Mouse (Mus musculus): ENCODE data around the gene Plscr3. TPM values are rescaled to one million over a fixed set of nuclear protein-coding genes. Genes with fewer than 3 reads are reported as not detected.

The Plscr3 gene
- polyA plus RNA-seq, 1 experiment from 2014 or later = 64.6 TPM

GRCm38 (mm10) chr11:69900471-69901405 is 54.6 kb downstream of the Plscr3 start, which contains the start of the genes 2810408A11Rik and Neurl4:
TSS of gene 2810408A11Rik (minus strand) at chr11:69900987.
TSS of gene Neurl4 (plus strand) at chr11:69901072.
- H3K9me3 ChIP-seq (ENCODE audit: control insufficient read depth, low read length) = no peaks in the 10 kb centered on the region
- peak within 1 kb of the TSS; percentile 96 for H3K27ac ChIP-seq (ENCODE audit: low read depth, low read length)
- H3K4me3 ChIP-seq (ENCODE audit: low read depth, low read length) = peak within 1 kb of the TSS; percentile 96
- peaks cover 3% of the 10 kb centered on the region; the same call in 1 of the 2 replicates for H3K4me1 ChIP-seq (replicated peaks; ENCODE audit: control insufficient read depth, insufficient read depth, low read length)
- DNase-seq (ENCODE audit: low spot score) (peak; percentile 93), ATAC-seq (replicated peaks; ENCODE audit: low FRiP score) (peak; percentile 93)
- no peaks in the 10 kb centered on the region for H3K27me3 ChIP-seq (ENCODE audit: control insufficient read depth, insufficient read depth, low read length)
- H3K9ac ChIP-seq (ENCODE audit: low read length) = peak within 1 kb of the TSS; percentile 99
- peak within 1 kb of the TSS; percentile 93 for H3K4me2 ChIP-seq (ENCODE audit: low read depth, low read length, severe bottlenecking)
- peaks cover 3% of the 10 kb centered on the region; the same call in 1 of the 2 replicates for H3K36me3 ChIP-seq (ENCODE audit: control insufficient read depth, insufficient read depth, low read length)
- under 1% methylated on average over 38 of the region's 38 CpGs for WGBS

GRCm38 (mm10) chr11:69901406-69901846 is 55.2 kb downstream of the Plscr3 start:
- Histone ChIP-seq H3K4me1 (replicated peaks; ENCODE audit: control insufficient read depth, insufficient read depth, low read length) (peaks cover 3% of the 10 kb centered on the region; the same call in 1 of the 2 replicates), H3K4me3 (ENCODE audit: low read depth, low read length) (peak overlapping the region; percentile 96), H3K27me3 (ENCODE audit: control insufficient read depth, insufficient read depth, low read length) (no peaks in the 10 kb centered on the region), H3K9ac (ENCODE audit: low read length) (peak overlapping the region; percentile 89), H3K36me3 (ENCODE audit: control insufficient read depth, insufficient read depth, low read length) (peaks cover 8% of the 10 kb centered on the region; the same call in 1 of the 2 replicates), H3K4me2 (ENCODE audit: low read depth, low read length, severe bottlenecking) (peak overlapping the region; percentile 93), H3K27ac (ENCODE audit: low read depth, low read length) (peak overlapping the region; percentile 96), H3K9me3 (ENCODE audit: control insufficient read depth, low read length) (no peaks in the 10 kb centered on the region)
- under 1% methylated on average over 42 of the region's 42 CpGs for WGBS
- DNase-seq (ENCODE audit: low spot score) (peak; percentile 97), ATAC-seq (replicated peaks; ENCODE audit: low FRiP score) (peak; percentile 80)

Small RNAs within 50 kb of the gene (microRNA-seq; reads per million reads assigned to microRNA genes)
- not detected for gene Mir6924 (ENCODE audit: insufficient number of aligned reads)

Other genes with a start within 250 kb of the Plscr3 start
- gene Atp1b2, start 240.4 kb upstream of the Plscr3 start, polyA plus RNA-seq (2014; fragmentation: Nextera tagmentation; extraction: Ambion mirVana) = 9.3 and 12.6 TPM in 2 replicates
- gene Shbg, start 228.5 kb upstream of the Plscr3 start, polyA plus RNA-seq (2014; fragmentation: Nextera tagmentation; extraction: Ambion mirVana) = not detected in 2 replicates
- 13.9 and 17.7 TPM in 2 replicates for gene Sat2, start 224.4 kb upstream of the Plscr3 start, polyA plus RNA-seq (2014; fragmentation: Nextera tagmentation; extraction: Ambion mirVana)
- 33.6 and 44.1 TPM in 2 replicates for gene Fxr2, start 213.4 kb upstream of the Plscr3 start, polyA plus RNA-seq (2014; fragmentation: Nextera tagmentation; extraction: Ambion mirVana)
- not detected in 2 replicates for gene Sox15, start 191.1 kb upstream of the Plscr3 start, polyA plus RNA-seq (2014; fragmentation: Nextera tagmentation; extraction: Ambion mirVana)
- 39.0 TPM in 2 replicates for gene Mpdu1, start 183.7 kb upstream of the Plscr3 start, polyA plus RNA-seq (2014; fragmentation: Nextera tagmentation; extraction: Ambion mirVana)
- 6.3 and 6.4 TPM in 2 replicates for gene Cd68, start 180.2 kb upstream of the Plscr3 start, polyA plus RNA-seq (2014; fragmentation: Nextera tagmentation; extraction: Ambion mirVana)
- gene Eif4a1, start 174.0 kb upstream of the Plscr3 start, polyA plus RNA-seq (2014; fragmentation: Nextera tagmentation; extraction: Ambion mirVana) = 827 and 855 TPM in 2 replicates
- gene Senp3, start 164.3 kb upstream of the Plscr3 start, polyA plus RNA-seq (2014; fragmentation: Nextera tagmentation; extraction: Ambion mirVana) = 110 and 117 TPM in 2 replicates
- not detected in 2 replicates for gene Tnfsf13, start 160.6 kb upstream of the Plscr3 start, polyA plus RNA-seq (2014; fragmentation: Nextera tagmentation; extraction: Ambion mirVana)
- 2.4 TPM in 2 replicates for gene Tnfsf12, start 150.5 kb upstream of the Plscr3 start, polyA plus RNA-seq (2014; fragmentation: Nextera tagmentation; extraction: Ambion mirVana)
- gene Tnfsfm13, start 150.3 kb upstream of the Plscr3 start, polyA plus RNA-seq (2014; fragmentation: Nextera tagmentation; extraction: Ambion mirVana) = 0.60 and 1.2 TPM in 2 replicates
- gene Polr2a, start 87.7 kb upstream of the Plscr3 start, polyA plus RNA-seq (2014; fragmentation: Nextera tagmentation; extraction: Ambion mirVana) = 61.2 and 65.7 TPM in 2 replicates
- not detected in 2 replicates for gene Slc35g3, start 84.4 kb upstream of the Plscr3 start, polyA plus RNA-seq (2014; fragmentation: Nextera tagmentation; extraction: Ambion mirVana)
- 1.1 and 1.4 TPM in 2 replicates for gene Zbtb4, start 80.5 kb upstream of the Plscr3 start, polyA plus RNA-seq (2014; fragmentation: Nextera tagmentation; extraction: Ambion mirVana)
- 0.73 and 1.1 TPM in 2 replicates for gene Chrnb1, start 50.4 kb upstream of the Plscr3 start, polyA plus RNA-seq (2014; fragmentation: Nextera tagmentation; extraction: Ambion mirVana)
- 1.3 and 1.7 TPM in 2 replicates for gene Fgf11, start 44.5 kb upstream of the Plscr3 start, polyA plus RNA-seq (2014; fragmentation: Nextera tagmentation; extraction: Ambion mirVana)
- 0.32 and 0.65 TPM in 2 replicates for gene Tmem102, start 40.8 kb upstream of the Plscr3 start, polyA plus RNA-seq (2014; fragmentation: Nextera tagmentation; extraction: Ambion mirVana)
- not detected in 2 replicates for gene Gm39566, start 31.1 kb upstream of the Plscr3 start, polyA plus RNA-seq (2014; fragmentation: Nextera tagmentation; extraction: Ambion mirVana)
- gene Spem2, start 27.9 kb upstream of the Plscr3 start, polyA plus RNA-seq (2014; fragmentation: Nextera tagmentation; extraction: Ambion mirVana) = not detected in 2 replicates
- gene Spem1, start 24.2 kb upstream of the Plscr3 start, polyA plus RNA-seq (2014; fragmentation: Nextera tagmentation; extraction: Ambion mirVana) = 0.53 TPM in 1 of 2 replicates, not detected in the other
- gene Nlgn2, start 8.6 kb upstream of the Plscr3 start, polyA plus RNA-seq (2014; fragmentation: Nextera tagmentation; extraction: Ambion mirVana) = 11.0 and 11.1 TPM in 2 replicates
- gene Tmem256, start 7.9 kb upstream of the Plscr3 start, polyA plus RNA-seq (2014; fragmentation: Nextera tagmentation; extraction: Ambion mirVana) = 250 and 283 TPM in 2 replicates
- gene Tnk1, start 12.4 kb downstream of the Plscr3 start, polyA plus RNA-seq (2014; fragmentation: Nextera tagmentation; extraction: Ambion mirVana) = 0.73 TPM in 2 replicates
- 0.40 TPM in 1 of 2 replicates, not detected in the other for gene Tmem95, start 31.6 kb downstream of the Plscr3 start, polyA plus RNA-seq (2014; fragmentation: Nextera tagmentation; extraction: Ambion mirVana)
- gene Kctd11, start 35.0 kb downstream of the Plscr3 start, polyA plus RNA-seq (2014; fragmentation: Nextera tagmentation; extraction: Ambion mirVana) = 2.9 and 3.0 TPM in 2 replicates
- 0.52 and 0.75 TPM in 2 replicates for gene Acap1, start 49.2 kb downstream of the Plscr3 start, polyA plus RNA-seq (2014; fragmentation: Nextera tagmentation; extraction: Ambion mirVana)
- gene 2810408A11Rik, start 54.6 kb downstream of the Plscr3 start, polyA plus RNA-seq (2014; fragmentation: Nextera tagmentation; extraction: Ambion mirVana) = 17.2 and 17.6 TPM in 2 replicates
- gene Neurl4, start 54.7 kb downstream of the Plscr3 start, polyA plus RNA-seq (2014; fragmentation: Nextera tagmentation; extraction: Ambion mirVana) = 16.4 and 23.0 TPM in 2 replicates
- 99.2 and 106 TPM in 2 replicates for gene Gps2, start 67.5 kb downstream of the Plscr3 start, polyA plus RNA-seq (2014; fragmentation: Nextera tagmentation; extraction: Ambion mirVana)
- 2,045 and 2,063 TPM in 2 replicates for gene Eif5a, start 75.6 kb downstream of the Plscr3 start, polyA plus RNA-seq (2014; fragmentation: Nextera tagmentation; extraction: Ambion mirVana)
- 7.1 and 10.1 TPM in 2 replicates for gene Ybx2, start 89.4 kb downstream of the Plscr3 start, polyA plus RNA-seq (2014; fragmentation: Nextera tagmentation; extraction: Ambion mirVana)
- 13.7 and 14.8 TPM in 2 replicates for gene Slc2a4, start 101.8 kb downstream of the Plscr3 start, polyA plus RNA-seq (2014; fragmentation: Nextera tagmentation; extraction: Ambion mirVana)
- 3.2 and 6.4 TPM in 2 replicates for gene Cldn7, start 118.4 kb downstream of the Plscr3 start, polyA plus RNA-seq (2014; fragmentation: Nextera tagmentation; extraction: Ambion mirVana)
- gene Ctdnep1, start 134.8 kb downstream of the Plscr3 start, polyA plus RNA-seq (2014; fragmentation: Nextera tagmentation; extraction: Ambion mirVana) = 20.4 and 28.0 TPM in 2 replicates
- gene Elp5, start 136.1 kb downstream of the Plscr3 start, polyA plus RNA-seq (2014; fragmentation: Nextera tagmentation; extraction: Ambion mirVana) = 144 and 156 TPM in 2 replicates
- 472 and 477 TPM in 2 replicates for gene Gabarap, start 144.8 kb downstream of the Plscr3 start, polyA plus RNA-seq (2014; fragmentation: Nextera tagmentation; extraction: Ambion mirVana)
- gene Phf23, start 149.4 kb downstream of the Plscr3 start, polyA plus RNA-seq (2014; fragmentation: Nextera tagmentation; extraction: Ambion mirVana) = 61.4 and 63.0 TPM in 2 replicates
- gene Dvl2, start 154.2 kb downstream of the Plscr3 start, polyA plus RNA-seq (2014; fragmentation: Nextera tagmentation; extraction: Ambion mirVana) = 43.9 and 47.6 TPM in 2 replicates
- gene Acadvl, start 169.0 kb downstream of the Plscr3 start, polyA plus RNA-seq (2014; fragmentation: Nextera tagmentation; extraction: Ambion mirVana) = 44.0 and 47.6 TPM in 2 replicates
- 18.2 and 21.5 TPM in 2 replicates for gene Dlg4, start 170.6 kb downstream of the Plscr3 start, polyA plus RNA-seq (2014; fragmentation: Nextera tagmentation; extraction: Ambion mirVana)
- gene Asgr1, start 207.7 kb downstream of the Plscr3 start, polyA plus RNA-seq (2014; fragmentation: Nextera tagmentation; extraction: Ambion mirVana) = 0.88 and 0.99 TPM in 2 replicates
- not detected in 2 replicates for gene Asgr2, start 246.3 kb downstream of the Plscr3 start, polyA plus RNA-seq (2014; fragmentation: Nextera tagmentation; extraction: Ambion mirVana)

All from forebrain, embryonic 11.5 days (tissue).